Mouse (Mus musculus) lung, embryonic 14.5 days (tissue): ENCODE results near the gene Cdh13. TPM values are rescaled to one million over a fixed set of nuclear protein-coding genes. Genes with fewer than 3 reads are reported as not detected.

Source experiments
- ATAC-seq: fragments of 200-750 bp; cut with Nextera tagmentation; 2 replicates; pipeline ENCODE4 v1.8.0; 2017; ENCODE audit warnings: mild to moderate bottlenecking, moderate TSS enrichment, moderate library complexity; ENCODE audit not compliant: insufficient read depth
- DNase-seq: peaks from one replicate; pipeline ENCODE4 v3.0.0-alpha.2; 2015
- H3K27ac ChIP-seq: fragments of 300-500 bp; sonication (generic); 2 replicates; pipeline ENCODE4 v1.5.1; 2014; ENCODE audit warnings: low read depth, mild to moderate bottlenecking, moderate library complexity
- H3K27me3 ChIP-seq: fragments of 300-500 bp; sonication (generic); 2 replicates; pipeline ENCODE4 v1.6.1; 2014; ENCODE audit warnings: low read length, control low read depth; ENCODE audit not compliant: insufficient read depth
- H3K36me3 ChIP-seq: fragments of 300-500 bp; sonication (generic); 2 replicates; pipeline ENCODE4 v1.6.1; 2014; ENCODE audit warnings: control low read depth; ENCODE audit not compliant: insufficient read depth
- H3K4me1 ChIP-seq: fragments of 300-500 bp; sonication (generic); 2 replicates; pipeline ENCODE4 v1.6.1; 2014; ENCODE audit warnings: antibody characterized with exemption, control low read depth; ENCODE audit not compliant: insufficient read depth
- H3K4me2 ChIP-seq: fragments of 300-500 bp; sonication (generic); 2 replicates; pipeline ENCODE4 v1.6.1; 2014; ENCODE audit warnings: mild to moderate bottlenecking
- H3K4me3 ChIP-seq: fragments of 300-500 bp; sonication (generic); 2 replicates; pipeline ENCODE4 v1.5.1; 2014; ENCODE audit warnings: low read depth, low read length
- H3K9ac ChIP-seq: fragments of 300-500 bp; sonication (generic); 2 replicates; pipeline ENCODE4 v1.6.1; 2014
- H3K9me3 ChIP-seq: fragments of 300-500 bp; sonication (generic); 2 replicates; pipeline ENCODE4 v1.6.1; 2016; ENCODE audit warnings: low read depth, low read length, control low read depth
- CTCF ChIP-seq: IDR thresholded peaks from 2 replicates; pipeline ENCODE4 v1.5.1; 2016; ENCODE audit warnings: antibody characterized with exemption, low read depth
- WGBS: fragments of 180-500 bp; shearing (Covaris S2); extraction: QIAGEN DNeasy Blood & Tissue Kit; methylation state at CpG from one replicate; pipeline ENCODE4 v1.1.7; 2014; 5-methylcytosine and 5-hydroxymethylcytosine counted together
- polyA plus RNA-seq: library from polyadenylated mRNA; unstranded; fragments of >200 nt; fragmentation: Nextera tagmentation; extraction: Ambion mirVana; gene quantifications from 2 replicates; pipeline ENCODE4 v1.2.1, GENCODE M21; 2014

The Cdh13 gene
- polyA plus RNA-seq, 1 experiment from 2014 or later, result 1.2 TPM

DNA sequence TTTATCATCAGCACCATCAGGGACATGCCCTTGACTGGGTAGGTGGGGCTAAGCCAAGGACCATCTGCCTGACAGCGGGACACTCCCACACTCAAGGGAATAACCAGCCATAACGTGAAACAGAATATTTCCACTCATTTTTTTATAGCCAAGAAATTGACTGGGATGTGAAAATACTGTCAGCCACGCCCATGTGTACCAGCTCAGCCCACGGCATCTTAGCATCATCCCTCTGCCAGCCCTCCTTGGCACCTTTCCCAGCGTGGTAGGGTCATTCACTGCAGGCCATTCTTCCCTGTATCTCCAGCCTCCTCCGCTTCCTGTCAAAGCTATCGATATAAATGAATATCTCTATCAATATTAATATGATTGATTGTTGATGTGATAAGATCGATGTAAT, 1020.7 kb downstream of the Cdh13 start:
- no peak overlapping the region for H3K9ac ChIP-seq
- no peaks in the 10 kb centered on the region for H3K27me3 ChIP-seq
- DNase-seq (no peak), ATAC-seq (no peak)
- no peak overlapping the region for H3K27ac ChIP-seq
- H3K4me3 ChIP-seq, result no peak overlapping the region
- H3K36me3 ChIP-seq, result no peaks in the 10 kb centered on the region
- no peak for TF ChIP-seq CTCF
- no peak overlapping the region for H3K4me2 ChIP-seq
- no peaks in the 10 kb centered on the region for H3K9me3 ChIP-seq
- 72% methylated on average over 8 of the region's 8 CpGs for WGBS
- H3K4me1 ChIP-seq, result no peaks in the 10 kb centered on the region

DNA sequence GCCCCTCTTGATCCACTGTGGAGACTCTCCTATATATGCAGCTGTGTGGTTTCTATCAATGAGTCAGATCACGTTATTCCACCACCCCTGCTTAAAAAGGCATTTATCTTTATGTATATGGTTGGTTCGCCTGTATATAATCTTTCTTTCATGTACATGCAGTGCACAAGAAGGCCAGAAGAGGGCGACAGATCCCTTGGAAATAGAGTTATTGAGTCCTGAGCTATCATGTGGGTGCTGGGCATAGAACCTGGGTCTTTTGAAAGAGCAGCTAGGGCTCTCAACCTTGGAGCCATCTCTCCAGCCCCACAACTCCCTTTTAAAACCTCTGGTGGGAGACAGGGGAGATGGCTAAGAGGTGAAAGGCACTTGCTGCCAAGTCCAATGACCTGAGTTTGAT, 1027.9 kb downstream of the Cdh13 start:
- no peak overlapping the region for H3K4me2 ChIP-seq
- no peaks in the 10 kb centered on the region for H3K27me3 ChIP-seq
- H3K4me3 ChIP-seq, result no peak overlapping the region
- peak; percentile 60 for TF ChIP-seq CTCF
- DNase-seq, result peak; percentile 44
- H3K36me3 ChIP-seq, result no peaks in the 10 kb centered on the region
- no peaks in the 10 kb centered on the region for H3K9me3 ChIP-seq
- ATAC-seq, result no peak
- H3K27ac ChIP-seq, result no peak overlapping the region
- WGBS, result 37% methylated on average over 3 of the region's 3 CpGs
- no peaks in the 10 kb centered on the region for H3K4me1 ChIP-seq
- no peak overlapping the region for H3K9ac ChIP-seq

DNA sequence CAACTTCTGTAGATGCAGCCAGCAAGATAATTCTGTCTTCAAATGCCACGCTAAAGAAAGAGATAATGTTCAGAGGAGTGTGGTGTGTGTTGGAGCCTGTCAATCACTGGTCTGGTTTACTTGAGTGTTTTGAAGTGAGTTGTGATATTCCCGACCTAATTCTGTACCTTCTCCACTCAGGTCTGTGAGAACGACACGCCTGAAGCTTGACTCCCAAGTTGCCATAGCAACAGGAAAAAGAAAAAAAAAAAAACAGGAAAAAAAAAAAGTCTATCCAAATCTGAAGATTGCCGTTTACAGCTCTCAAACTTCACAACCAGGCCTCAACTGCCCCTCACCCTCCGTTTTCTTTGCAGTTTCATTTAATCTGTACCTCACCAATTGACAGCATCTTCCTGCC, 1039.7 kb downstream of the Cdh13 start:
- Histone ChIP-seq H3K36me3 (no peaks in the 10 kb centered on the region), H3K27me3 (no peaks in the 10 kb centered on the region), H3K27ac (no peak overlapping the region), H3K4me2 (no peak overlapping the region), H3K9me3 (no peaks in the 10 kb centered on the region), H3K4me1 (no peaks in the 10 kb centered on the region), H3K9ac (no peak overlapping the region), H3K4me3 (no peak overlapping the region)
- ATAC-seq (no peak), DNase-seq (no peak)
- 33% methylated on average over 6 of the region's 6 CpGs for WGBS
- no peak for TF ChIP-seq CTCF

DNA sequence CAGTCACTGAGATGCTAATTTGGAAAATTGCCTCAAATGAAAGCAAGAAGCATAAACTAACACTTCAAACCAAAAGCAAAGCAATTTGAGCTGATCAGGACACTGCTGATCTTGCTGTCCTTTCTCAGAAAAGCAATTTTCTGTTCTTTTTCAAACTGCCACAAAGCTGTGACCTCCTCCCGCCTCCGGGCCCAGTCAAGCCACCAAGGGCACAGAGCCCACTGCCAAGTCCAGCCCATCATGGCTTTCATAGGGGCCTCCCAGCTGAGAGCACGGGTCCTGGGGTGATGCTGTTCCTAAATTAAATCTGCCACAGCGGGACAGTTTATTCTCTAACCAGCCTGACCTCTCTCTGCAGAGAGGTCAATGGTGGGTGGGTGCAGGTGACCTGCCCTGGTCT, 1056.0 kb downstream of the Cdh13 start:
- no peak for TF ChIP-seq CTCF
- Histone ChIP-seq H3K4me2 (no peak overlapping the region), H3K4me3 (no peak overlapping the region), H3K27ac (no peak overlapping the region), H3K36me3 (no peaks in the 10 kb centered on the region), H3K9ac (no peak overlapping the region), H3K9me3 (0 out of 2 replicates have a peak, but pooled peaks cover 4% of the 10 kb centered on the region), H3K27me3 (no peaks in the 10 kb centered on the region), H3K4me1 (no peaks in the 10 kb centered on the region)
- WGBS, result 77% methylated on average over 4 of the region's 4 CpGs
- no peak for DNase-seq
- no peak for ATAC-seq

DNA sequence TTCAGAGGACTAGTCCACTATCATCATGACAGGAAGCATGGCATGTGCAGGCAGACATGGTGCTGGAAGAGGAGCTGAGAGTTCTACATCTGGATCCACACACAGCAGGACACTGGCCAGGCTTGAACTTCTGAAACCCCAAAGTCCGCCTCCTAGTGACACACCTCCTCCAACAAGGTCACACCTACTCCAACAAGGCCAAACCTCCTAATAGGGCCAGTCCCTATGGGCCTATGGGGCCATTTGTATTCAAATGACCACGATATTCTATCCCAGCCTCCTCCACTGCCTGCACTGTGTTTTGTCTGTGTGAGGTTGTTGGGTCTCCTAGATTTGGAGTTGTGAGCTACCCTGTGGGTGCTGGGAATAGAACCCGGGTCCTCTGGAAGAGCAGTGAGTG, 1060.1 kb downstream of the Cdh13 start:
- no peak overlapping the region for H3K9ac ChIP-seq

DNA sequence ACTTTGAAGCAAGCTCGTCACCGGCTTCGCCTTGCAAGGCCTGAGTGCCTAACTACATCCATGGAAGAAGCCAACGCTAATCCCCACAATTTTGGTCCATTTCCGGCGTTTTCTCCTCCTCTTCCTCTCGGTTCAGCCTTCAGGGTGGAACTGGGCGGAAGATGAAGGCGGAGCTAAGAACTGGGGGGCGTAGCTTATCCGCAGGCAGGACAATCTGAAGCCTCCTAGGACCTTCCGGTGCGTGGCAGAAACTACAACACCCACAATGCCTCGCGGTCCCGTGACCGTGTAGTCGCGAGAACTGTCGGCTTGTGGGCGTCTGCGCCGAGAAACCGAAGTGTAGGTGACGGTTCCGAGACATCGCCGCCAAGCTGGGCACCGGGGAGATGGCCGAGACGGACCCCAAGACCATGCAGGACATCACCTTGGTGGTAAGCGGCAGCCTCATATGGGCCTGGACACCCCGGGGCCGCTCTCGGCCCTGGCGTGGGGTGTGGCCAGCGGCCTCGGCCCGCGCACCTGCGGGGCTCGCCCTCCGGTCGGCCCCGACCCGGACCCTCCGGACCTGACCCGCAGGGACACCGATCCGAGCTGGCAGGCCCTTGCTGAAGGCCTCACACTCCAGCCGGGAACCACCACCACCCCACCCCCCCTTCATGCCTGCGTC, 1060.8 kb downstream of the Cdh13 start, which contains the start of gene Hsbp1:
Gene Hsbp1 (plus strand): TSS at position 299 of the 667 bp plus-strand sequence.
- WGBS, result 3% methylated on average over 52 of the region's 52 CpGs
- peak within 1 kb of the TSS; percentile 99 for H3K4me3 ChIP-seq
- TF ChIP-seq CTCF, result no peak
- ATAC-seq (peak; percentile 99), DNase-seq (peak; percentile 99)
- peak within 1 kb of the TSS; percentile 27; the same call in 1 of the 2 replicates for H3K27ac ChIP-seq
- peak within 1 kb of the TSS; percentile 73 for H3K4me2 ChIP-seq
- peaks cover 30% of the 10 kb centered on the region for H3K36me3 ChIP-seq
- H3K9me3 ChIP-seq, result 0 out of 2 replicates have a peak, but pooled peaks cover 4% of the 10 kb centered on the region
- H3K9ac ChIP-seq, result peak within 1 kb of the TSS; percentile 92
- H3K27me3 ChIP-seq, result no peaks in the 10 kb centered on the region
- no peaks in the 10 kb centered on the region for H3K4me1 ChIP-seq

More for the DNA sequence above, 1060.1 kb downstream of the Cdh13 start:
- TF ChIP-seq CTCF, result no peak
- ATAC-seq (peak; percentile 15; the same call in 1 of the 2 replicates), DNase-seq (no peak)
- peaks cover 23% of the 10 kb centered on the region for H3K36me3 ChIP-seq
- H3K4me1 ChIP-seq, result no peaks in the 10 kb centered on the region
- H3K9me3 ChIP-seq, result 0 out of 2 replicates have a peak, but pooled peaks cover 4% of the 10 kb centered on the region
- H3K4me2 ChIP-seq, result peak overlapping the region; percentile 56
- peak overlapping the region; percentile 99 for H3K4me3 ChIP-seq
- 83% methylated on average over 3 of the region's 3 CpGs for WGBS
- no peak overlapping the region for H3K27ac ChIP-seq
- H3K27me3 ChIP-seq, result no peaks in the 10 kb centered on the region

DNA sequence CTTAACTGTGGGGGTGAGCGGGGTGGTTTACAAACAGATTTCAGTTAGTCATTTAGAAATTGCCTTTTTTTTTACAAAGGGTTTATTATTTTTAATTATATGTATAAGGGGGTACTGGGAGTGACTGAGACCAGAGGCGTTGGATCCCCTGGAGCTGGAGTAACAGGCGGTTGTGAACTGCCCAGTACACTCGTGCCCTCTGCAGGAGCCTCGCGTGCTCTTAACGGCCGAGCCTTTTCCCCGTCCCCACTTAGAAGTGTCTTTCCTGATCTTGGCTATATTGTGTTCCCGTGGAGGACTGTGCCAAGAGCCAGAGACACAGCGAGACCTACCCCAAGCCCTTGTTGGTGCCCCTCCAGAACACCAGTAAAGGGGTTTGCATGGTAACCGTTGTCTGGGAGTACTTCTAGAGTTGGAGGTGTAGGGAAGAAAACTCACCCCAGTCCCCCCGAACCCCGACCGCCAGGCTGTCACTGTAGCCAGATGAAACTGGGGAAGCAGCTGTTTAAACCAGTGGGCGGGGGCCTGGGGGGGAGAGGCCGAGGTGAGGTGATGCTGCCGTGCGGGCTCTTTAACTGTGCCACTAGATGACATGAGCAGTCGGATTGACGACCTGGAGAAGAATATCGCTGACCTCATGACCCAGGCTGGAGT, 1061.6 kb downstream of the Cdh13 start:
- Histone ChIP-seq H3K9me3 (0 out of 2 replicates have a peak, but pooled peaks cover 4% of the 10 kb centered on the region), H3K27me3 (no peaks in the 10 kb centered on the region), H3K27ac (no peak overlapping the region), H3K4me1 (no peaks in the 10 kb centered on the region), H3K4me3 (peak overlapping the region; percentile 99), H3K36me3 (peaks cover 35% of the 10 kb centered on the region), H3K9ac (peak overlapping the region; percentile 92), H3K4me2 (peak overlapping the region; percentile 73)
- no peak for TF ChIP-seq CTCF
- WGBS, result 44% methylated on average over 22 of the region's 22 CpGs
- ATAC-seq, result no peak
- DNase-seq, result peak; percentile 16
